Mouse (Mus musculus) liver, embryonic 12.5 days (tissue): ENCODE measurements around the gene Gtf2ird1. TPM values are rescaled to one million over a fixed set of nuclear protein-coding genes. Genes with fewer than 3 reads are reported as not detected.

Experiments used
- ATAC-seq: fragments of 200-750 bp; cut with Nextera tagmentation; 2 replicates; pipeline ENCODE4 v1.8.0; 2017; ENCODE audit warnings: moderate number of reproducible peaks, mild to moderate bottlenecking, moderate library complexity
- H3K27ac ChIP-seq: fragments of 300-500 bp; sonication (generic); 2 replicates; pipeline ENCODE4 v1.5.1; 2016; ENCODE audit warnings: mild to moderate bottlenecking
- H3K27me3 ChIP-seq: fragments of 300-500 bp; sonication (generic); replicated peaks from 2 replicates; pipeline ENCODE4 v1.6.1; 2016; ENCODE audit warnings: mild to moderate bottlenecking, moderate library complexity
- H3K36me3 ChIP-seq: fragments of 300-500 bp; sonication (generic); 2 replicates; pipeline ENCODE4 v1.6.1; 2016; ENCODE audit warnings: mild to moderate bottlenecking, moderate library complexity
- H3K4me1 ChIP-seq: fragments of 300-500 bp; sonication (generic); 2 replicates; pipeline ENCODE4 v1.6.1; 2016
- H3K4me2 ChIP-seq: fragments of 300-500 bp; sonication (generic); 2 replicates; pipeline ENCODE4 v1.6.1; 2016; ENCODE audit warnings: mild to moderate bottlenecking, moderate library complexity
- H3K4me3 ChIP-seq: fragments of 300-500 bp; sonication (generic); 2 replicates; pipeline ENCODE4 v1.5.1; 2016; ENCODE audit warnings: mild to moderate bottlenecking, moderate library complexity
- H3K9ac ChIP-seq: fragments of 300-500 bp; sonication (generic); 2 replicates; pipeline ENCODE4 v1.6.1; 2016; ENCODE audit warnings: mild to moderate bottlenecking, moderate library complexity
- H3K9me3 ChIP-seq: fragments of 300-500 bp; sonication (generic); replicated peaks from 2 replicates; pipeline ENCODE4 v1.6.1; 2016; ENCODE audit warnings: mild to moderate bottlenecking, moderate library complexity
- WGBS: fragments of 180-500 bp; shearing (Covaris S2); methylation state at CpG from one replicate; pipeline ENCODE4 v1.1.7; 2016; ENCODE audit not compliant: insufficient replicate concordance; 5-methylcytosine and 5-hydroxymethylcytosine counted together
- microRNA-seq: library from miRNA; unstranded; fragments of <30 nt; microRNA quantifications from one replicate; pipeline ENCODE4, GENCODE M21; 2017
- polyA plus RNA-seq: library from polyadenylated mRNA; unstranded; fragments of >200 nt; fragmentation: Nextera tagmentation; extraction: Ambion mirVana; gene quantifications from 2 replicates; pipeline ENCODE4 v1.2.1, GENCODE M21; 2016

Gene Gtf2ird1
- polyA plus RNA-seq, 1 experiment from 2014 or later = 23.5 TPM

GRCm38 (mm10) chr5:134314688-134315622 lies 141.6 kb downstream of the Gtf2ird1 start, which contains the start of gene Gtf2i:
Gtf2i (minus strand) TSS chr5:134314760.
- peak within 1 kb of the TSS; percentile 96 for H3K27ac ChIP-seq
- ATAC-seq = peak; percentile 88
- H3K4me2 ChIP-seq = peak within 1 kb of the TSS; percentile 98
- 2% methylated on average over 40 of the region's 40 CpGs for WGBS
- peaks cover 39% of the 10 kb centered on the region for H3K4me1 ChIP-seq
- H3K4me3 ChIP-seq = peak within 1 kb of the TSS; percentile 91
- peaks cover 20% of the 10 kb centered on the region for H3K36me3 ChIP-seq
- peak within 1 kb of the TSS; percentile 97 for H3K9ac ChIP-seq
- no peaks in the 10 kb centered on the region for H3K9me3 ChIP-seq
- no peaks in the 10 kb centered on the region for H3K27me3 ChIP-seq

GRCm38 (mm10) chr5:134314068-134314674 lies 142.3 kb downstream of the Gtf2ird1 start:
- Histone ChIP-seq H3K4me3 (peak overlapping the region; percentile 91), H3K9ac (peak overlapping the region; percentile 97), H3K27me3 (no peaks in the 10 kb centered on the region), H3K36me3 (peaks cover 28% of the 10 kb centered on the region), H3K4me1 (peaks cover 42% of the 10 kb centered on the region), H3K4me2 (peak overlapping the region; percentile 98), H3K27ac (peak overlapping the region; percentile 96), H3K9me3 (no peaks in the 10 kb centered on the region)
- WGBS = under 1% methylated on average over 46 of the region's 64 CpGs
- peak; percentile 30 for ATAC-seq

- peaks cover 41% of the 10 kb centered on the region for H3K4me1 ChIP-seq
- peak overlapping the region; percentile 96 for H3K27ac ChIP-seq
- peak overlapping the region; percentile 97 for H3K9ac ChIP-seq
- WGBS = under 1% methylated on average over 63 of the region's 68 CpGs
- ATAC-seq = peak; percentile 86
- H3K4me2 ChIP-seq = peak overlapping the region; percentile 98
- no peaks in the 10 kb centered on the region for H3K27me3 ChIP-seq
- H3K36me3 ChIP-seq = peaks cover 32% of the 10 kb centered on the region
- no peaks in the 10 kb centered on the region for H3K9me3 ChIP-seq
- peak overlapping the region; percentile 91 for H3K4me3 ChIP-seq
These were observed 143.0 kb downstream of the Gtf2ird1 start for GRCm38 (mm10) chr5:134313451-134314067.

GRCm38 (mm10) chr5:134312691-134313450 lies 143.6 kb downstream of the Gtf2ird1 start:
- WGBS = 4% methylated on average over 19 of the region's 19 CpGs

GRCm38 (mm10) chr5:134311894-134312411 lies 144.6 kb downstream of the Gtf2ird1 start:
- H3K36me3 ChIP-seq = peaks cover 48% of the 10 kb centered on the region
- H3K9me3 ChIP-seq = no peaks in the 10 kb centered on the region
- H3K27ac ChIP-seq = peak overlapping the region; percentile 45
- peaks cover 34% of the 10 kb centered on the region for H3K4me1 ChIP-seq
- H3K27me3 ChIP-seq = no peaks in the 10 kb centered on the region
- peak overlapping the region; percentile 98 for H3K4me2 ChIP-seq
- ATAC-seq = no peak
- peak overlapping the region; percentile 41; the same call in 1 of the 2 replicates for H3K9ac ChIP-seq
- peak overlapping the region; percentile 91 for H3K4me3 ChIP-seq
- WGBS = 86% methylated on average over 6 of the region's 6 CpGs

More at GRCm38 (mm10) chr5:134312691-134313450, 143.6 kb downstream of the Gtf2ird1 start:
- no peak for ATAC-seq
- Histone ChIP-seq H3K9me3 (no peaks in the 10 kb centered on the region), H3K27ac (peak overlapping the region; percentile 96), H3K9ac (peak overlapping the region; percentile 97), H3K27me3 (no peaks in the 10 kb centered on the region), H3K4me1 (peaks cover 34% of the 10 kb centered on the region), H3K36me3 (peaks cover 39% of the 10 kb centered on the region), H3K4me2 (peak overlapping the region; percentile 98), H3K4me3 (peak overlapping the region; percentile 91)

- 87% methylated on average over 9 of the region's 9 CpGs for WGBS
- Histone ChIP-seq H3K4me3 (no peak overlapping the region), H3K9ac (no peak overlapping the region), H3K27ac (no peak overlapping the region), H3K4me2 (no peak overlapping the region), H3K4me1 (peaks cover 19% of the 10 kb centered on the region), H3K27me3 (no peaks in the 10 kb centered on the region), H3K9me3 (no peaks in the 10 kb centered on the region), H3K36me3 (peaks cover 66% of the 10 kb centered on the region)
- no peak for ATAC-seq
These were observed 146.3 kb downstream of the Gtf2ird1 start for GRCm38 (mm10) chr5:134310201-134310600.

- no peak overlapping the region for H3K9ac ChIP-seq
- no peaks in the 10 kb centered on the region for H3K9me3 ChIP-seq
- H3K4me3 ChIP-seq = no peak overlapping the region
- peak overlapping the region; percentile 10; the same call in 1 of the 2 replicates for H3K27ac ChIP-seq
- no peak for ATAC-seq
- no peak overlapping the region for H3K4me2 ChIP-seq
- peaks cover 19% of the 10 kb centered on the region for H3K4me1 ChIP-seq
- H3K27me3 ChIP-seq = no peaks in the 10 kb centered on the region
- 96% methylated on average over 1 of the region's 1 CpGs for WGBS
- H3K36me3 ChIP-seq = peaks cover 73% of the 10 kb centered on the region
These were observed 147.2 kb downstream of the Gtf2ird1 start for GRCm38 (mm10) chr5:134309345-134309744.

Small RNA genes lying within 50 kb of the gene (microRNA-seq; reads per million reads assigned to microRNA genes)
- gene Gm26340 (not detected), gene Mir3965 (not detected)

Other genes with a start within 250 kb of the Gtf2ird1 start
- 8.4 and 9.2 TPM in 2 replicates for gene Ncf1, start 227.1 kb downstream of the Gtf2ird1 start, polyA plus RNA-seq
- gene Gtf2i, start 142.0 kb downstream of the Gtf2ird1 start, polyA plus RNA-seq = 65.4 and 65.6 TPM in 2 replicates
- gene Clip2, start 95.7 kb upstream of the Gtf2ird1 start, polyA plus RNA-seq = 0.94 and 1.0 TPM in 2 replicates
- gene Syna, start 103.5 kb upstream of the Gtf2ird1 start, polyA plus RNA-seq = not detected in 2 replicates
- gene Rfc2, start 124.7 kb upstream of the Gtf2ird1 start, polyA plus RNA-seq = 259 and 263 TPM in 2 replicates
- gene Lat2, start 158.3 kb upstream of the Gtf2ird1 start, polyA plus RNA-seq = 1.7 and 1.8 TPM in 2 replicates
- gene Eif4h, start 182.8 kb upstream of the Gtf2ird1 start, polyA plus RNA-seq = 287 and 308 TPM in 2 replicates
- 1.3 and 1.5 TPM in 2 replicates for gene Limk1, start 231.9 kb upstream of the Gtf2ird1 start, polyA plus RNA-seq